Mouse (Mus musculus) c-Kit-positive CD71-positive TER-119-negative erythroid progenitor cells, embryonic 14.5 days (primary cell): ENCODE data around the gene Frem1.

Source experiments
- DNase-seq: peaks from one replicate; pipeline ENCODE4 v3.0.0-alpha.2; 2013; ENCODE audit warnings: low read depth

Gene Frem1

DNA sequence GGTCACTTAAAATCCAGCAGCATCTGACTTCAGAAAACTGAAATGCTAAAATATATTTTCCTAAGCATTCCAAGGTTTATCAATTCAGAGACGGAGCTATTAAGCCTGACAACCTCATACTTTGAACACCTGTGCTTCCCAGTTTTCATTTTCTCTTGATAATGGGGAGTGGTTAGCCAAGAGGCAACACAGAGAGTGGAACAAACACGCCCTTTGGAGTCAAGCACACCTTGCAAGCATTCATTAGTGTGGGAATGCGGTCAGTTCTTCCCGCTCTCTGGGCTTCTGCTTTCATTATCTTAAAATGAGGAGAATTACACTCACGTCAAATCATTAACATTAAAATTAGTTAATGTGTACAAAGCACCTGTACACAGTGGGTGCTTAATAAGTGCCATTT, 122.1 kb downstream of the Frem1 start:
- DNase-seq = no peak

DNA sequence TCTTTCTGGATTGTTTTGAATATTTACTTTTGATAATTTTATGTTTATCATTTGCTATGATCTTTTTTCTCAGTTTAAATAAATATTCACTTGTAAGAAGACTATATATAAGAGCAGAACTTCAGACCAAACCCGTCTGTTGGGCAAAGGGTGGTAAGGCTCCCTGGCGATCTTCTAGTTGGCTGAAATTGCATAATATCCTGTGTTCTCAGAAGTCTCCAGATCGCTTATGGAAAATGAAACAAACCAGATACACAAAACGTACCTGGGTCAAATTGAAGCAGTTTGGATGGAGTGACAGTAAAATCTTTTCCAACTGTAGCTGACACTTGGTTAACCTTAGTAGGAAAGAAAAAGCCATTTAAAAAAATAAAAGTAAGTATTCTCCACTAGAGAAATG, 130.2 kb downstream of the Frem1 start:
- no peak for DNase-seq

DNA sequence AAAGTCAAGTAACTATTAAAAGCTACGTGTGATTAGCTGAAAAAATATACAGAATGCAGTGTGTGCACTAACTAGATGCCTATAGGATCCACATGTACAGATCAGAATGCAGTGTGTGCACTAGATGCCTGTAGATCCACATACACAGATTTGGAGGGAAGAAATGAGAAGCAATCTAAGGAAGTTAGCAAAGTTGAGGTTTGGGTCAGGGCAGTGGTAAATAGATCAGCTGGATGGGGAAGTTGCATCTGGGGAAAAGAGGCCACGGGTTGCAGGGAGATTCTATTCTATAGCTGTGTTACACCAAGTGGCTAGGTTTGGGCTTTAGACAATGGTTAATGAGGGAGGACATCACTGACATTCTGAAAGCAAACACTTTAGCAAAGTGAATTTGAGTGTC, 133.5 kb downstream of the Frem1 start:
- no peak for DNase-seq

DNA sequence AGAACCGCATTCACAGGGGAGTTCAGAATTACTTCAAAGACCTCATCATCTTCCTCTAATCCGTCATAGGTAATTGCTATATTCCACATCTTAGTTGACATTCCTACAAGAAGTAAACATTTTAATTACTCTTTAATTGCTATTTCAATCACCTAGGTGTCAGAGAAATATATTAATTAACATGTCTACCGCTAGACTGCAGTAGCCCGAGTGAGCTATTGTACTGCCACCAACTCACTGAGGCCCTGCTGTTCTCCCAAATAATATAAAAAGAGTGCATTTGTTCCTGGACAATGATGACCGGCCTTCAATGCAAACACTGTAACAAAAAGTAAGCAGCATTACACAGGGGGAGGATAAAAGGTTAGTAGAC, 135.5 kb downstream of the Frem1 start:
- DNase-seq = no peak

DNA sequence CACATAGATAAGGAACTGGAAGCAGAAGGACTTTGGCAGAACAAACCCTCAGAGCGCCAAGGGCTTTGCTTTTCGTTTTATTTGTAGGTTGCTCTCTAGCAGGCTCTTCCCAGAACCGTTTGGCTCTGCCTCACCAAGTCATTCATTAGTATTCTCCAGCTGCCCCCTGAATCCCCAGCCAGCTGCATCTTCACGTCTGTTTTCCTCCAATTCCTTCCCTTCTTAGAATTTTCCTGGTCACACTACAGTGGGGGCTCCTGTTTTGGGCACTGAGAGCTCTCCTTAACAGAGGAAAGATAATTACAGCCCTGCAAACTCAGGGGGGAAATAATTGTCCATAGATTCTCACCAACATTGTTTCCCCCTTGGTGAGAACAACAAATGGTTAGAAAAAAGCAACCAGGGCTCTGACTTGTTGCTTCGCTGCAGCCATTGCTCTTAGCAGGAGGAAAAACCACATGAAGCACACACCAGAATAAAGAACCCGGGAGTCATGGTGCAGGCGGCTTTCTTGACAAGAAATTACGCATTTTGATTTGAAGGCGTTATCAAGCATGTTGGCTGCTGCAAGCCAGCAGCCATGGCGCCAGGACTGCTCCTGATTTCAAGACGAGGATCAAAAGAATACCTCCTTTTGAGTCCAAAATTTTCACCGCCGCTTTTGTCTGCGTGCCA, 136.0 kb downstream of the Frem1 start:
- DNase-seq = no peak

DNA sequence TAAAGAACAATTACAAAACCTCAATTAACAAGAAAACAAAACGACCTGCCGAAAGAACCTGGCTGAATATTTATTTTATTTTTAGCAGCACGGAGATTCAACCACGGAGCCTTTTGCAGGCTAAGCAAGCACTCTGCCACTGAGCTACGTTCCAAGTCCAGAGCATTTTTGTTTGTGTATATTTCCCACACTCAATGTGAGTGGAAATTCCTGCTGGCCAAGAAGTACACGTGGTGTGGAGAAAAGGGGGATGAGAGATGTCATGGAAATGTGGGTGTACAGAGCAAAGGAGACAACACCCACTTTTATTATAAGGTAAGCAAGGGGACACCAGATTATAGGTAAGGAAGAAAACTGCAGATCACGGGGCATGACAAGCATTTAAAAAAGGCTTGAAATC, 136.6 kb downstream of the Frem1 start:
- no peak for DNase-seq

DNA sequence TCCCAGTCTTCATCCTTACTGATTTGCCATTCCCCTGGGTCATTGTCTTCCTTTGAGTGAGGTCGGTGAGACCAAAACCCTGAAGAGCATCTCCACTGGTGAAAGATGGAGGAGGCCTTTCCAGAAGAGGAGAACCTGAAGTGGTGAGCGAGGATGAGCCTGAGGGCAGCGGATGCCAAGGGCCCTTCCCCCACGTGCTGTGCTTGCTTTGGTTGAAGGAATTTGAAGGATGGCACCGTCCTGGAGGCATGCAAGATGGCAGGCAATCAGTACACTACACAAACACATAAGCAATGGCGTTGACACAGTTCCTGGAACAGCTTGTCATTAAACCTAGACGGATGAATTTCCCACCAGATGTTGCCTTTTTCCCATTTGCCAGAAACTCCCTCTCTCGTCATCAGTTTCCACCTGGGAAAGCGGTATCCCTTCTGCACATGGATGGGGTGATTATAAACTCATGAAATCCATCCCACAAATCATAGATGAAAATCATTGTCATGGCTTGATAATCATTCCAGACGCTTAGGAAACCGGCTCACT, 137.5 kb downstream of the Frem1 start:
- DNase-seq = no peak

DNA sequence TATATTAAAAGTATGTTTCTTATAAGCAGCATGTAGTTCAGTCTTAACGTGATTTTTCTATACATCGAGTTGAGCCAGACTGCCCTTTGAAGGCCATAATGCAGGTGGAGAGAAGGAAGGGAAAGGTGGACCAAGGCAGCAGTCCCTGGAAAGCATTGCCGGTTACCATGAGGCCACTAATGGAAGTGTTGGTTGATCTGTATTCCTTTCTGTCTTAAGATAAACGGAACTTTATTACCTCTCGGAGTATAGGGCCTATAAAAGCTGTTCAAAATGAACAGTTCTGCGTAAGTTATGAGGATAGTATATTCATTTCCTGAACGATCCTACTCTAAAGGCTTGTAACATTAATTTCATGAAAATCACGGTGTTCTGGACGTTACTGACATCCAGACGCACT, 156.9 kb downstream of the Frem1 start:
- no peak for DNase-seq

DNA sequence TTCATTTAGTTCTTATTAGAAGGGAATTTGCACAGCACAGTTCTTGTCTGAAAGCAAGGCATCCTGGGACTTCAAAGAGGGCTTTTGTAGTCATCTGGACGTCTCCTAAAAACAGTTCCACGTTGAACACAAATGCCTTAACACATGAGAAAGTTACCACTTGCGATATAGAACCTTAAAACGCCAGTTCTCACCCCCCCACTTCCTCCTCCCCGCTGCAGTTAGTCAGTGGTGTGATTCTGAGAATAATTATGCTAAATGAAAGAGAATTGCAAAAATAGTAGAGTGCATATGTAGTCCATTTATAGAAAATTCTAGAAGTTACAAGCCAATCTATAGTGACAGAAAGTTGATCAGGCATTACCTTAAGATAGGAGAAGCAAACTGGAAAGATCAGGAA, 159.9 kb downstream of the Frem1 start:
- DNase-seq = no peak

DNA sequence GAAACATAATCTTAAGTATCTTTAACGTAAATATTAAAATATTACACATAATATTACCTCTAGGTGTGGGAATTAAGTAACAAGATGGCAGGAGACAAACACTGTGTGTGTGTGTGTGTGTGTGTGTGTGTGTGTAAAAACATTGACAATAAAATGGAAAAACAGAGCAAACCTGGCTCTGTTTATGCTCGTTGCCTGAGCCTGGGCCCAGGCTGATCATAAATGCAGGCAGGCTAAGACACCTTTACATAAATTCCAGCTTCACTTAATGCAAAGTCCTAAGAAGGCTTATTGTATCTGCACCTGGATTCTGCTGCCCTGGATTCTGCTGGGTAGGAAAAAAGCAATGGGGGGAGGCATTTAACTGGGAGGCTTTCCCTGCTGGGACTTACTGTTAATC, 160.6 kb downstream of the Frem1 start:
- DNase-seq = no peak

DNA sequence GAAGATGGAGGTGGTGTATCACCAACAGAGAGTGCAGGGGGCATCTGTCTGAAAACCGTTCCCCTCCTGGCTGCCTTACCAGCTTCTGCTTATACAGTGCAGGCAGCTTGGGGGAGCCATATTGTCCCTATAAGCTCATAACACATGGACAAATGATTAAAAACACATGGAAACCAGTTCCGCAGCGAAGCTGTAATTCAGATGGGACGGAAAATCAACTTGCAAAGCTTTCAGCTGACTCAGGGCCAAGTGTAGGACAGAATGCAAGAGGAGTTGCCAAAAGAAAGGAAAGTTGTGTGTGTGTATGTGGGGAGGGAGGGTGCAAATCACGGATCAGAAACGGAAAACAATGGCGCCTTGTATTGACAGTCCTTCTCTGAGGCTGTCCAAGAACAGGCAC, 161.1 kb downstream of the Frem1 start:
- DNase-seq = no peak

DNA sequence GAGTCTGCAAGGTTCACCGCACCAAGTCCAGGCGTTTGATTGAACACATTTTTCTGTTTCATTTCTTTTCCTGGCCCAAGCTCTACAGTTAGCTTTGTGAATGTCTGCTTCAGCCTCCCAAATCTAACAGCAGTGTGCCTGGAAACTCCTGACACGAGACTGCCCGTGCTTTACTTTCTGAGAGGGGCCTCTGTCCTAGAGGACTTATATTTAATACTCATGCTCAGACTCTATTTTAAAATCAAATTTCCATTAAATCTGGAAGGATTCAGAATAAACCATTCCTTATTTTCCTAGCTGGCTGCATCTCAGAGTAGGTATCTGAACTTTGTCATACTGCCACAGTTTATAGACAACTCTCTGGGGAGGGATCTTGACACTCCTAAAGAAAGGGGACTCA, 161.6 kb downstream of the Frem1 start:
- no peak for DNase-seq

DNA sequence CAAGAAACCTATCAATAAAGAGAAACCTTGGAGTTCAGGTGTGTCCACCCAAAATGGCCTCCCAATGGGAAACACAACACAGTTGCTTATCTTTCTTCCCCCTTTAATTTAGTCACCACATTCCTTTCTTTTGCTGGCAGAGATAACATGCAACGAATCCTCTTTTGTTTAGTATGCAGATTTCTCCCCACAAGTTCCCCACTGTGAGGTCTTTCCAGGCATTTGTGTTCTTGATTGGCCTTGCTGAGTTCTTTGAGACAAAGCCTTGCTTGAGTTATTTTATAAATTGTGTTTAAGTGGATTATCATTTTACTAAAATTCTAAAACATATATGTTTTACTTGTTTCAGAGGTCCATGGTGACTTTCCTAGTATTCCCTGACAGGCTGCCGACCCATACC, 166.0 kb downstream of the Frem1 start:
- no peak for DNase-seq

DNA sequence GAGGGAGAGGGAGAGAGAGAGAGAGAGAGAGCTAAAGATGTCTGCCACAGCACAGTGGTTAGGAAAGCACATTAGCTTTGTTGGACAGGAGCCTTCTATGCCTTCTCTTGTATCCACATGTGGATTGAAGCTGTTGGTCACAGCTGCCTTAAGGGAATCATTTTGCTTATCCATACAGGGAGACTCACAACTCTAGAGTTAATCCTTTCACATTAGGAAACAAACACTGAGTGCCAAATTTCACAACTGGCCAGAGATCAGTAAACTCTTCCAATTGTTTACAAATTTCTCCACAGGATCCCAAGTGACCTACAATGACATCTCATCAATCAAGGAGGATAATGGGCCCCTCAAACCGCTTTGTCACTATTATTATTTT, 166.6 kb downstream of the Frem1 start:
- DNase-seq = no peak

DNA sequence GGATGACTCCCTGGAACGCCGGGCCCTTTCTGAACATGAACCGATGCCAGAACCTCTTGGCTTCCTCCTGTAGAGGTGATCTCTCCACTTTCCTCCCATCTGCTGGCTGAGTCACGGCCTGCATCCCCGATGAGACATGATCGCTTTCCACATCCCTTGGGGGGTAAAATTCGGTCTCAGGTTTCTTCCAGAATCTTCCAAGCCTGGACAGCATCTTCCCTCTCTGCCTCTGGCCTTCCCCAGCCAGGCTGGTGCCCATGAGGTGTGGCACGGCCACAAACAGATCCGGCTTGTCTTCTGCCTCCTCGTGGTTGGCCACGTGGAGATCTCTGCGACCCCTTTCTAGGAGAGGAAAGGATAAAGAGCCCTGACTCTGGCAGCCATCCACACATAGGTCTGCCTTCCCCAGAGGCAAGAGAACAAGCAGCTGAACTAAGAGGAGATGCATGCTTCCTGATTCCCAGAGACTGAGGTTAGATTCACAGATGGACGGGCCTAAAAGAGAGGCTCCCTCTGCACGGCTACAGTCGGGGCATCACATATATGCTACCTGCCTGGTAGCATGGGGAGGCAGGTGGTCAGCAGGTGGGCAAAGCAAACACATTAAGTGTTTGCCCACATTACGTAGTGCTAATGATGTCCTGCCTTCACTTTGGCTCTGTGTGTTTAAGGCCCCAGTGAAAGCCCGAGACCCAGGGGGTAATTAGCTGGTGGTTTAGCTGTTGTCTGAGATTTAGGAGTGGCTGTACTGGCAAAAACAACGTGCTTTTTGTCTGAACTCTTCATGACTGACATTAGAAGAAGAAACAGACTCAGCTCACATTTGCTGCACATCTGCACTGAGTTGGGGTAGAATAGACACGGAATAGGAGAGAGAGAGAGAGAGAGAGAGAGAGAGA, 167.3 kb downstream of the Frem1 start, which contains the start of gene Cer1:
Cer1 (minus strand) TSS at position 513 of the 899 bp plus-strand sequence.
- no peak for DNase-seq

DNA sequence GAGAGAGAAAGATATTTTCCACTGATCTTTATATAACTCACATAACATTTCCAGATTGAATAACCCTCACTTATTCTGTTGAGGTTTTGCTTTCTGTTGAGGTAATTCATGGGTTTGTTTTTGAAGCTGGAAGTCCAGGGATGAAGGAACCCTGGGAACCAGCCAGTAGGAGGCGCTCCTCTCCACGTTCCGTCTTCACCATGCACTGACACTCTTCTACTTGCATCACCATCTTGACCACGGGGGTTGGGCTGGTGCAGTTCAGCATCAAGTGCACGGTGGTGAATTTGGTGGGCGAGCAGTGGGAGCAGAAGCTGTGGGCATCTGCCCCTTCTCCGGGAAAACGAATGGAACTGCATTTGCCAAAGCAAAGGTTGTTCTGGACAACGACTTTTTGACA, 169.6 kb downstream of the Frem1 start:
- no peak for DNase-seq

DNA sequence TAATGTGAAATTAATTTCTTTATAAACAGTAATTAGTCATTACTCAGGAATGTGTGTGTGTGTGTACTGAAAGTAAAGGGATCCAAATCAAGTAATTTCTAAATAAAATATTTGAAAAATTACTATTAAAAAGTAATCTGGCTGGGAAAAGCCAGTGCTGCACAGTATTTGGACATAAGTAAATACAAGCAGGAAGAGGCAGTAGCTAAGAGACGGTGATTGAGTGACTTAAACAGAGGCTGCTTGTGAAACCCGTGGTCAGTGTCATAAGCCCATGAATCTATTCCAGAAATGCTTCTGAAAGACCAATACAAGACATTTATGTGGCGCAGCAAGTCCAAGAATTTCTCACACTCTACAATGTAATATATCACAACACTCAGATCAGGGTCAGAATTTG, 170.8 kb downstream of the Frem1 start:
- no peak for DNase-seq

DNA sequence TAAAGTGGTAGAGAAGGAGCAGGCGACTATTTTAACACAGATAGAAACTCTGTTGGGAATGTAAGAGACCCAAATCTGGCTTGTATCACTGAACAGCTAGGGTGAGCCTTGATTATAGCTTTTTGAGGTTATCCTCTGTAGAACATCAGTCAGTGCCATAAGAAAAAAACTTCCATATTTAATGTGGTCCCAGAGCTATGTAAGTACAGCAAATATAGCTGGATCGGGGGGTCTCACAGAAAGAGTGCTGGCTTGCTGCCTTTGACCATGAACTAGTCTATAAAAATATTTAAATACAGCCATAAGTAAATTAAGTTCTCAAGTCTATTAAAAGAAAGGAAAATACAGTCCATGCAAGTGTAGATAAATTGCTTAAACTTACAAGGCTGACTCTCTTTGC, 171.9 kb downstream of the Frem1 start:
- no peak for DNase-seq

DNA sequence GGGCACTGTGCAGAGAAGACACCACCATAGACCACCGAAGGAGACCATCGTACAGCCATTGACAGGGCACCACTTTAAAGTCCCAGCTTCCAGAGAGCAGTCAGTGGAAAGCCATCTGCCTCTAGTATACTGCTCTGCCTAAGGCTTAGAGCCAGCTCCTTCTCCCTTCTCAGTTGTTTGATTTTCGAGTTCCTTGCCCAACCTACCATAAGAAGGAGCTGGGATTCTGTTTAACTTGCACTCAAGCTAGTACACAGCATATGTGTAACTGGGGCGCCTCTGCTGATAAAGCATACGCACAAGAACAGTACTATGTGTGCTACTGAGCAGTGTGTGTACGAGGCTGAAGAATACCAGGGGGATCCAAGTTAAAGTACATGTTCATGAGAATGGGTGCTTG, 173.0 kb downstream of the Frem1 start:
- no peak for DNase-seq

DNA sequence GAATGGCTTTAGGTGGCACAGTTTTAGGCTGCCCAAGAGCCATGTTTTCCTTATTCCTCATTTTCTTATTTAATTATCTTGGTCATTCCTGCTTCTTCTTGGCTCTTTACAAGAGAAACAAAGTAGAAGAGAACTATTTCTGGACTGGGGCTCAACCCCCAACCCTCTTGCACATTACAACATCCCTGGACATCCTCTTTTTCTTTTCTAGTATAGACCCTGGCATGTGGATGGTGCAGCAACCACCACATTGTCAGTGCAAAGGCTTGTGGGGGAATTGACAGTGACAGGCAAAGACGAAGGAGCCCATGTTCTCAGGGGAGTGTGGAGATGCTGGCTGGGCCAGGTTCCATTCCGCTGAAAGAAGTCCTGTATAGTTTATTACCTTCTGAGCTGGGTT, 175.5 kb downstream of the Frem1 start:
- DNase-seq = no peak

DNA sequence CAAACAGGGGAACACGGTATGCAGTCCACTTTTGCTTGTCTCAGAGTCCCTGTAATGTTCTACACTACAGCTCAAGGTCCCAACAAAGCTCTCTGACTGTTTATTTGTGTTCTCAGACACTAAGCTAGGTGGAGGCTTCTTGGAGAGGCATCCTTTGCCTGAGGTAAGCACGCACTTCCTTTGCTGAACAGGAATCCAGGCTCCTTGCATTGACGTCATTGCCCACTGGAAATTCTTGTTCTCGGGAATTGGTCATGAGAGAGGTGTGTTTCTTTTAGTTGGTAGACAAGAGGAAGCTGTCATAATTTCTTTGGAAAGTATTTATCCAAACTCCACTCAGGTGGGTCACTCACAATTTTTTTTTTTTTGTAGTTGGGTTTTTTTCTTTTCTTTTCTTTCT, 176.6 kb downstream of the Frem1 start:
- no peak for DNase-seq

DNA sequence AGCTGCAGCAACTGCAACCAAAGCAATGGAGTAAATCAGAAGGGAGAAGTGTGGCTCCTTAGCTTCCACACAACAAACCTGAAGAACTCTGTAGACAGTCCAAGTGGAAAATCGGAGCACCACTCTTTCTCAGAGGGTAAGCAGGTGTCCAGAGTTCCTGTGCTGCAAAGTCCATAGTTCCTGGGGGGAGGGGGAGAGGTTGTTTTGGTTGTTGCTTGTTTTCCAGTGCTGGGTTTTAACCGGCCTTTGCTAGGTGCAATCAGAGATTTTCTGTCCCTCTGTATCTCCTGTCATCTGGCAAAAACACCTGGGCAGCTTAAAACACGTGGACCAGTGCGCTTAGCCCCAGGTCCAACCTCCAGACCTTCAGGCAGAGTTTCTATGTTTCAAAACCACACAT, 177.3 kb downstream of the Frem1 start:
- no peak for DNase-seq

DNA sequence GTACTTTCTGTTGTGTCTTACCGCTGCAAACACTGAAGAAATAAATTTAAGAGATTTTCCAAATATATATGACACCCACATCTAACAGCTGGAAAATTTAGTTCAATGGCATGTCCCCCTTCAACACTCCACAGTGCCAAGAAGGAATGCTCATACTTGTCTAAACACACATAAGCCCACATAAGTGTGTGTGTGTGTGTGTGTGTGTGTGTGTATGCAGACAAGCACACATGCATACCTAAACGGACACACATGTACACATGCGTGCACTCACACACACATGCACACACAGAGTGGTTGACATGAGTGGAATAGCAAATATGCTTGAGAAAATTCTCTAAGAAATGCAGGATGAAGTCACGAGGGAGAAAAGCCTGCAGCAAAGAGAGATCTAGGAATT, 179.6 kb downstream of the Frem1 start:
- no peak for DNase-seq

DNA sequence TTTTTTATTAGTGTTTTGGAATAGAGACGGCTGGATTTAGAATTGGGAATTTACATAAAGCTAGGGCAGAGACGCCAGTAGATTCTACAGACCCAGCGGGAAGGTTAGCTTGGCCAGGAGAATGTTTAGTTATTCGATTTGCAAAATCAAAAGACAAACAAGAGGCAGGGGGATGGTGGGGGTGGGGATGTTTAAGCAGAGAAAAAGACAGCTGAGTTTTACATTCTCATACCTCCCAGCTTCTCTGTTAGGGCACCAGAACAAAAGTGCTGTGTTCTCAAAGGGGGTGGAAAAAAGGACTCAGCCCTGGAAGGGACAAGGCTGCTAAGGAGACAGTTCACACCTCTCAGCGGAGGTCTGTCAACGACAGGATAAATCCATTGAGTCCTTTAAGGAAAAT, 180.0 kb downstream of the Frem1 start:
- no peak for DNase-seq
